Mouse (Mus musculus) G1E (cell line): Measurements from ENCODE around the gene Prss21.

Experiments used
- CTCF ChIP-seq: IDR thresholded peaks from 2 replicates; pipeline ENCODE4 v1.5.1; 2012; ENCODE audit warnings: low read depth, low read length, inconsistent platforms, mixed read lengths
- GATA1 ChIP-seq: IDR thresholded peaks from 2 replicates; pipeline ENCODE4 v1.6.1; 2012; ENCODE audit warnings: borderline replicate concordance, low read length, inconsistent platforms, mixed read lengths

- TF ChIP-seq CTCF: no peak
- TF ChIP-seq GATA1: no peak
These were observed 39.4 kb upstream of the Prss21 start for GRCm38 (mm10) chr17:23828271-23829001.
